Mouse (Mus musculus): ENCODE data around the gene Hmcn2.

- TF ChIP-seq CTCF (IDR thresholded peaks at IDR 0.05) (no peak), POLR2A (IDR thresholded peaks at IDR 0.05; ENCODE audit: insufficient read depth, low read depth, low read length) (no peak)
Observed at GRCm38 (mm10) chr2:31477234-31478161, 163.3 kb downstream of the Hmcn2 start.

Measured in heart, adult 2 months (tissue).